Mouse (Mus musculus) erythroblast, embryonic 14.5 days (primary cell): ENCODE data around the gene Dtx3. TPM values are rescaled to one million over a fixed set of nuclear protein-coding genes. Genes with fewer than 3 reads are reported as not detected.

ENCODE experiments used
- H3K27me3 ChIP-seq: 2 replicates; pipeline ENCODE4 v1.6.1; 2012; ENCODE audit warnings: inconsistent platforms; ENCODE audit not compliant: control insufficient read depth
- H3K36me3 ChIP-seq: 2 replicates; pipeline ENCODE4 v1.6.1; 2012; ENCODE audit warnings: mild to moderate bottlenecking, inconsistent platforms; ENCODE audit not compliant: control insufficient read depth
- H3K4me1 ChIP-seq: 2 replicates; pipeline ENCODE4 v1.6.1; 2012; ENCODE audit warnings: inconsistent platforms; ENCODE audit not compliant: control insufficient read depth
- H3K4me3 ChIP-seq: replicated peaks from 2 replicates; pipeline ENCODE3; 2012; ENCODE audit warnings: moderate library complexity, mild to moderate bottlenecking, inconsistent platforms
- H3K9me3 ChIP-seq: 2 replicates; pipeline ENCODE4 v1.6.1; 2012; ENCODE audit warnings: low read length, inconsistent platforms, mixed read lengths; ENCODE audit not compliant: control insufficient read depth
- GATA1 ChIP-seq: IDR thresholded peaks from 2 replicates; pipeline ENCODE4 v1.6.1; 2012; ENCODE audit warnings: low read length, inconsistent platforms, mixed read lengths
- TAL1 ChIP-seq: IDR thresholded peaks from 3 replicates; pipeline ENCODE4 v1.6.1; 2012; ENCODE audit warnings: low read length, inconsistent platforms, mixed read lengths
- polyA plus RNA-seq: library from polyadenylated mRNA; stranded (reverse); fragments of >175 nt; gene quantifications from 2 replicates; pipeline ENCODE4 v1.2.3, GENCODE M21; 2012

Gene Dtx3
- polyA plus RNA-seq, 1 experiment: 11.1 TPM

GRCm38 (mm10) chr10:127143228-127143627, 52.3 kb downstream of the Dtx3 start:
- no peaks in the 10 kb centered on the region for H3K27me3 ChIP-seq
- H3K36me3 ChIP-seq: no peaks in the 10 kb centered on the region
- TF ChIP-seq GATA1: no peak
- no peak for TF ChIP-seq TAL1
- no peak overlapping the region for H3K4me3 ChIP-seq
- H3K4me1 ChIP-seq: peaks cover 5% of the 10 kb centered on the region; the same call in 1 of the 2 replicates
- no peaks in the 10 kb centered on the region; the same call in 1 of the 2 replicates for H3K9me3 ChIP-seq

- H3K4me3 ChIP-seq: no peak overlapping the region
- H3K9me3 ChIP-seq: no peaks in the 10 kb centered on the region; the same call in 1 of the 2 replicates
- H3K4me1 ChIP-seq: peaks cover 14% of the 10 kb centered on the region
- H3K27me3 ChIP-seq: no peaks in the 10 kb centered on the region
- TF ChIP-seq TAL1: no peak
- no peak for TF ChIP-seq GATA1
- no peaks in the 10 kb centered on the region for H3K36me3 ChIP-seq
Measured at GRCm38 (mm10) chr10:127141500-127141899, 54.0 kb downstream of the Dtx3 start.

- no peaks in the 10 kb centered on the region; the same call in 1 of the 2 replicates for H3K9me3 ChIP-seq
- no peak for TF ChIP-seq GATA1
- TF ChIP-seq TAL1: no peak
- H3K27me3 ChIP-seq: no peaks in the 10 kb centered on the region
- no peak overlapping the region for H3K4me3 ChIP-seq
- no peaks in the 10 kb centered on the region for H3K36me3 ChIP-seq
- H3K4me1 ChIP-seq: peaks cover 18% of the 10 kb centered on the region
Measured at GRCm38 (mm10) chr10:127140971-127141370, 54.6 kb downstream of the Dtx3 start.

Other genes with a start within 250 kb of the Dtx3 start
- 2.2 and 3.4 TPM in 2 replicates for gene Ctdsp2, start 217.0 kb downstream of the Dtx3 start, polyA plus RNA-seq
- 0.01 TPM in 1 of 2 replicates, not detected in the other for gene Avil, start 195.0 kb downstream of the Dtx3 start, polyA plus RNA-seq
- gene Tsfm, start 164.9 kb downstream of the Dtx3 start, polyA plus RNA-seq: 2.0 and 2.3 TPM in 2 replicates
- 0.59 and 0.74 TPM in 2 replicates for gene Mettl1, start 154.3 kb downstream of the Dtx3 start, polyA plus RNA-seq
- gene Eef1akmt3, start 154.2 kb downstream of the Dtx3 start, polyA plus RNA-seq: not detected in 2 replicates
- gene Cyp27b1, start 147.5 kb downstream of the Dtx3 start, polyA plus RNA-seq: not detected in 2 replicates
- gene March9, start 135.5 kb downstream of the Dtx3 start, polyA plus RNA-seq: not detected in 2 replicates
- 81.1 and 96.8 TPM in 2 replicates for gene Cdk4, start 132.2 kb downstream of the Dtx3 start, polyA plus RNA-seq
- 1.3 and 1.6 TPM in 2 replicates for gene Tspan31, start 125.5 kb downstream of the Dtx3 start, polyA plus RNA-seq
- 0.07 and 0.10 TPM in 2 replicates for gene Agap2, start 120.4 kb downstream of the Dtx3 start, polyA plus RNA-seq
- gene Os9, start 74.6 kb downstream of the Dtx3 start, polyA plus RNA-seq: 13.2 and 14.7 TPM in 2 replicates
- 0.56 and 1.0 TPM in 2 replicates for gene B4galnt1, start 30.5 kb downstream of the Dtx3 start, polyA plus RNA-seq
- not detected in 2 replicates for gene Slc26a10, start 15.1 kb downstream of the Dtx3 start, polyA plus RNA-seq
- 0.47 and 0.52 TPM in 2 replicates for gene Arhgef25, start 5.6 kb downstream of the Dtx3 start, polyA plus RNA-seq
- gene Pip4k2c, start 15.9 kb upstream of the Dtx3 start, polyA plus RNA-seq: 9.5 and 10.2 TPM in 2 replicates
- gene Kif5a, start 67.6 kb upstream of the Dtx3 start, polyA plus RNA-seq: 0.01 and 0.03 TPM in 2 replicates
- gene Dctn2, start 70.6 kb upstream of the Dtx3 start, polyA plus RNA-seq: 15.3 and 16.5 TPM in 2 replicates
- 33.5 and 35.5 TPM in 2 replicates for gene Mbd6, start 93.3 kb upstream of the Dtx3 start, polyA plus RNA-seq
- 12.0 and 17.1 TPM in 2 replicates for gene Mars, start 116.1 kb upstream of the Dtx3 start, polyA plus RNA-seq
- gene Arhgap9, start 126.2 kb upstream of the Dtx3 start, polyA plus RNA-seq: 0.06 and 0.16 TPM in 2 replicates
- not detected in 2 replicates for gene Gli1, start 146.2 kb upstream of the Dtx3 start, polyA plus RNA-seq
- not detected in 2 replicates for gene Inhbe, start 158.7 kb upstream of the Dtx3 start, polyA plus RNA-seq
- not detected in 2 replicates for gene Inhbc, start 174.7 kb upstream of the Dtx3 start, polyA plus RNA-seq
- gene R3hdm2, start 184.6 kb upstream of the Dtx3 start, polyA plus RNA-seq: 8.8 and 11.1 TPM in 2 replicates